Mouse (Mus musculus) mature B cell (primary cell): Measurements from ENCODE around the gene Trim3.

Source experiments
- in situ Hi-C: fragments of 300-500 bp; cut with MboI; formaldehyde crosslinking; loops from 2 replicates; pipeline ENCODE4 v1.14.3; 2019

Gene Trim3

GRCm38 (mm10) chr7:105611767-105612166, 21.6 kb downstream of the Trim3 start:
- in situ Hi-C loops = no loop called here

- in situ Hi-C loops = no loop called here
Measured at GRCm38 (mm10) chr7:105608467-105608866, 24.9 kb downstream of the Trim3 start.

GRCm38 (mm10) chr7:105602860-105603623, 30.3 kb downstream of the Trim3 start:
- in situ Hi-C loops = no loop called here

GRCm38 (mm10) chr7:105590097-105590496, 43.3 kb downstream of the Trim3 start:
- in situ Hi-C loops = no loop called here

DNA sequence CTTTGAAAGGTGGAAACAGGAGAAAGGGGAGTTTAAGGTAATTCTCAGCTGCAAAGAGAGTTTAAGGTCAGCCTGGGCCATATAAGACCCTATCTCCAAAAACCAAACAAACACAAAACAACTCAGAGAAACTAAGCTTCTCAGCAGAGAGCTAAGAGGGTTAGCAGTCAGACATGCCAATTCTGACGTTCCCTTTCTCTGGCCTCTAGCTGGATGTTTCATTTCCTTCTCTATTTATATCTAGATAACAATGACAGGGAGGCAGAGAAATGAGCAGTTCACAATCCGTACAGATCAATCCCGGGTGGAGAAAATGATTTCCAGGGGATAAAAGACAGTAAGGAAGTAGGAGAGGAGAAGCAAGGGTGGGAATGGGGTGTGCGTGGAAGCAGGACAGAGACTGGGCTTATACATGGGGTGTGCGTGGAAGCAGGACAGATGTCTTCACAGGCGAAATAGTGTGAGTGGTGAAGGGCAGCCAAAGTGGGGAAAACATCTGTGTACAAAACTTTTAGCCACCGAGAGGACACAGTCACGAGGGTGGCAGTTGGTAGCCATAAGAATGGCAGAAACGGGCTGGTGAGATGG, 45.0 kb downstream of the Trim3 start:
- in situ Hi-C loops = no loop called here

DNA sequence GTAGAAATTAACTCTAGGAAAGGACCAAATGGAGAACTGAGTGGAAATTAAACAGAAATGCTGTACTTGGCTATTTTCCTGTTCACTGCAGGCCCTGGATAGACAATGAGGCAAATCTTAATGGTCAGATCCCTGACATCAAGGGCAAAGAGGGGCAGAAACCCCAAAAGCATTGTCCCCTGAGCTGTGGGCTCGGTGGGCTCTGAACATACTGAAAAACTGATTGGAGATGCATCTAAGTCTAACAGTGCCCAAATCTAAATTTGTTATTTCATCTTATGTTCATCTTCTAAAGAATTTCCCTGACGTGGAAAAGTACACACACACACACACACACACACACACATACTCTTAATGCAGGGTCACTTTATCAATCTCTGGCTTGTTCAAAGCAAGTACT, 51.4 kb downstream of the Trim3 start:
- in situ Hi-C loops = no loop called here

DNA sequence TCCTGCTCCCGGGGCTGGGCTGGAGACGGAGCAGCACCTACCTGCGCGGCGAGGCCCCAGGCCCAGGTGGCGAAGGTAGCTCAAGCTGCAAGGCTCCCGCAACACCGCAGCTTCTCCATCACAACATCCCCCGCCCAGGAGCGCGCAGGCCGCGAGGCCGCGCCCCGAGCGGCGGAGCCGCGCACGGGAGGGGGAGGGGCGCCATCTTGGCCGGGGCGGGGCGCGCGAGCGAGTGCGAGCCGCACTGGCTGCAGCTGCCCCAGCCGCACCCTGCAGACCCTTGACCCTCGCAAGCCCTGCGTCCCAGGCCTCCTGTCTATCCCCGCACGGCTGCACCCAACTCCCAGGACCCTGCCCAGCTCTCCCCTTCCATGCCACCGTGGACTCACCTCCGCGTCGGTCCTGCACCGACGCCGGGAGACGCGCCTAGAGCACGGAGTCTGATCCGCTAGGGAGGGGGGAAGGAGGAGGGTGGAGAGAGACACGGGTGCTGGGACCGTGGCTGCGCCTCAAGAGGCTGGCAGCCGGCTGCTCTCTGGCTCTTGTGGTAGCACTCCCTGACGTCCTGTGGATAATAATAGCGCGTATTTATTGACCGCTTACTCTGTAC, 52.2 kb downstream of the Trim3 start, which contains the start of gene Apbb1:
Gene Apbb1, minus strand, starts transcription at position 560 of the 610 bp plus-strand sequence.
- in situ Hi-C loops = no loop called here

DNA sequence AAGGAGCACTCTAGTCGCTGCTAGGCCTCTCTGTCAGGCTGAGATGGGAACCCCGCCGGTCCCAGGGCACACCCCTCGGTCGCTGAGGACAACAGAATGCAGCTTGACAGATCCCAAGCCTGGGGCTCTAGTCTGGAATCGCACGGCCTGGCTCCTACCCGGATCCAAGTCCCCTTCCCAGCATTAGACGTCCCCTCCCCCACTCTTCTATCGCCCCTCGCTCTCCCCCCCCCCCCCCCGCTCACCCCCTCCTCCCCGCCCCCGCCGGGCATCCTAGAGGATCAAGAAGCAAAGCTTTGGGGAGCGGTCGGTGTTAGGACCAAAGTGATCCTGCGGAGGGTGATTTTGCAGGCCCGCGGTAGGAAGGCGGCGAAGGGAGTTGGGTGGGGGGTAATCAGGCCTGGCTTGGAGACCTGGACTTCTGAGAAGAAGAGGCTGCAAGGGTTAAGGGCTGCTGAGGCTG, 52.7 kb downstream of the Trim3 start:
- in situ Hi-C loops = no loop called here

GRCm38 (mm10) chr7:105578481-105578880, 54.9 kb downstream of the Trim3 start:
- in situ Hi-C loops = no loop called here

DNA sequence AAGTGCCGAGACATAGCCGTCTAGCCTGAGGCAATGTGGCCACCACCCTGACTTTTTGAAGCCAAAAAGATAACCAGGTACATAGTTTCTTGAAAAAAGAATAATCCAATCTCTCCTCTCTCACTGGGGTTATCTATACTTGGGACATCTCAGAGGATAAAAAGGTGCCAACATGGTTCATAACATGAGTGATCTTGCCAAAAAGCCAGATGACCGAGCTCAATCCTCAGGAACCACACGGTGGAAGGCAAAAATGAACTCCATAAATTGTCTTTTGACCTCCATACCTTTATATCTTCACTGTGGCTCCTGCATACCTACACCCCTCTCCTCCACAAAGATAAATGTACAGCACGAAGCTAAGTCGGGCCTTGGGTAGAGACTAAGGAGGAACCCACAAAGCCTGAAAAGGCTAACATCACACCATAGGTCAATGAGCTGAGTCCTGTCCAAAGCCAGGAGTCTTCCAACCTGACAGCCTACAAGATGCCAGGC, 55.9 kb downstream of the Trim3 start:
- in situ Hi-C loops = no loop called here

GRCm38 (mm10) chr7:105576166-105576748, 57.1 kb downstream of the Trim3 start:
- in situ Hi-C loops = no loop called here

DNA sequence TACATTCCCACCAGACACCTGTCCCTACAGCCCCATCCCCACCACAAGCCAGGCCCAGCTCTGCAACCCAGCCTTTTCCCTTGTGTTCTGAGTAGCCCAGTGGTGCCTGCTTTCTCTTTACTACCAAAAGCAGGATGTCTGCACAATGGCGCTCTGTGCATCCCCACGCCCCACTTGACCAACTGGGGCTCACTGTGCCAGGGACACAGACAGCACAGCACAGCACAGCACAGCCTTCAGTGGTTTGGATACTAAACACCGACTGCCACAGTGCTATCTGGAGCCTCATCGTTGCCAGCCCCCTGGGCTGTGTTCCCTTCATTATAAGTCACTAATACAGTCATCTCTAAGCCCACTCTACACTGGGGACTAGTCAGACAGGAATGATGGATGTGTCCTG, 58.8 kb downstream of the Trim3 start:
- in situ Hi-C loops = no loop called here

DNA sequence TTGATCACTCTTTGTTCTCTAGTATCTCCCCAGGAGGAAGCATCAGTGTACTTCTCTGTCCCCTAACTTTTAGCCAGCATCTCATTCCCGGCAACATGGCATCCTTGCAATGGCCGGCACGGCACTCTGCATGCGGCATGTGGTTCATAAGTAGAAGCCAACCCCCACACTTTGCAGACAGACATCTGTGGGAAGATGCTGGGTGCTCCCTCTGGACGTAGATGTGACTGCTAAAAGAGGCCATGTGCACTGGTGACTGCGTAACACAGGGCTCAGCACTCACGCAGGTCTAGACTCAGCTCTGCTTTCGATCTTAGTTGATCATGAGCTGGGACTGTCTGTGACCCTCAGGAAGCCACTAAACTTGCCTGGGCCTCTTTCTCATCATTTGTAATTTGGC, 60.4 kb downstream of the Trim3 start:
- in situ Hi-C loops = no loop called here

GRCm38 (mm10) chr7:105570756-105571155, 62.6 kb downstream of the Trim3 start:
- in situ Hi-C loops = no loop called here

DNA sequence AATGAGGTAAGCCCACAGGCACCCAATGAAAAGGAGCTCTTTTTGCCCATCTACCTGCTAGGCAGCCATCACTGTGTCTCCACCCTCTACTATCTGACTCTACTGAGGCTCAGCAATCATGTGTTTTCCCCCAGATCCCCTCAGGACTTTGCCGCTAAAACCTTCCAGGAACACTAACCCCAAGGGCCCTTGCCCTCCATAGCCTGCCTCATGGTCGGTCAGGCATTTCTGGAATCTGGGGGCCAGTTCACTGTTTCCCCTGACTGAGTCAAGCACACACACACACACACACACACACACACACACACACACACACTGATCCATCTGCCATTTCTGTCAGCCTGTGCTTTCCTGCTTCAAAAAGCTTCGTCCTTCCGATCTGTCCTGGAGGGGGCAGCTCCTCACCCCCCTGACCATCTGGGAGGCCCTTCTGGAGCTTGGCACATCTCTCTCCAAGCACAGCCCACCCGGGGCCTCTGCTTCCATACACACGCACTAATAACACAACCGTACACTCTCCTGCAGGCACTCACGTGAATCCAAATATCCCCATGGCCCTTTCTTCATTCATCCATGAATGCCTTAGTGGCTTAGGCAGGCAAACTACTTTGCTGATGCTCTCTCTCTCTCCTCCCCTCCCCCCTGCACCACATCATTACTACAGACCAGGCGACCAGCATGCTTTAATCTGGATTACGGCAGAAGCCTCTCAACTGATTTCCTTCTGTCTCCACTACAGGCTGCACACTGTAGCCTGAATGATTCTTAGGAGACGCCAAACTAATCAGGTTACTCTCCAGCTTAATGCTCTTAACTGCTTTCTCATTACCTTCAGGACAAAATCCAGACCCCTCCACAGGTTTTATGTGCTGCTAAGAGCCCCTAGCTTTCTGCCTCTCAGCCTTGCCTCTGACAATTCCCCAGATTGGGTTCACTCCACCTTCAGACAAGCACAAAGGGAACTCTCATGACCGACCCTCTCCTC, 63.6 kb downstream of the Trim3 start:
- in situ Hi-C loops = no loop called here

DNA sequence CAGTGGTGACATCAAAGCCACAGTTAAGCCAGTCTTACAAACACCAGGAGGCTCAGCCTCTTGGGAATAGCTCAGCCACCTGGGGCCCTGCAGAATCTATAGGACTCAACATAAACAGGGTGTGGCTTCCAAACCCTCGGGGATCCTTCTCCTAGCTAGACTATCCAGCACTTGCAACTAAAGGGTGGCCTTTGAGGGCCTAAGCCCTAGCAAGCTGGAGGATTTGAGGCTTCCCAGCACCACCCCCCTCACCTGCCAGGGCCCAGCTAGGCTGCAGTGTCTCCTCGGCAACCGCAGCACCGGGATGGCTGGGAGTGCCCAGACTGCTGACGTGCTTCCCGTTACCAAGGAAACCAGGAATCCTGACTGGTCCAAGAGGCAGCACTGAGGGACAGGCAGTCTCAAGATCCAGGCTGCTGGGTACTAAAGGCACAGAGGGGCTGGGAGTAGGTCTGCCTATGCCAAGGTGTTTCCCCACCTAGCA, 64.3 kb downstream of the Trim3 start:
- in situ Hi-C loops = no loop called here

DNA sequence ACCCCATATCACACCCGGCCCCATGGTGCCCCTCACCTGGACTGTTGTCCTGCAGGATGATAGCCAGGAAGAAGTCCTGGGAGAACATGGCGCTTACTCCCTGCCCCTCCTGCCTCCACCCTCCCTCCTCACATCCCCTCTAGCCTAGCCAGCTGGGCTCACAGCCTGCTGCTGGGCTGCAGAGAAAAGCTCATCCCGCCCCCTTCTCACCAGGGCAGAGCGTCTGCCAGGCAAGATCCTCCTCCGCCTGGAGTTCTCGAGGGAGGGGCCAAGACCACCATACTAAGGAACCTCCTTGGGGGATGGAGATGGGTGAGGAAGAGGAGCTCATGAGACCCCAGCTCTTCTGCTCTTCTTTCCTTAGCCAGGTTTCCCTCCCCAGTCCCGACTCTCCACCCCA, 64.8 kb downstream of the Trim3 start:
- in situ Hi-C loops = no loop called here

DNA sequence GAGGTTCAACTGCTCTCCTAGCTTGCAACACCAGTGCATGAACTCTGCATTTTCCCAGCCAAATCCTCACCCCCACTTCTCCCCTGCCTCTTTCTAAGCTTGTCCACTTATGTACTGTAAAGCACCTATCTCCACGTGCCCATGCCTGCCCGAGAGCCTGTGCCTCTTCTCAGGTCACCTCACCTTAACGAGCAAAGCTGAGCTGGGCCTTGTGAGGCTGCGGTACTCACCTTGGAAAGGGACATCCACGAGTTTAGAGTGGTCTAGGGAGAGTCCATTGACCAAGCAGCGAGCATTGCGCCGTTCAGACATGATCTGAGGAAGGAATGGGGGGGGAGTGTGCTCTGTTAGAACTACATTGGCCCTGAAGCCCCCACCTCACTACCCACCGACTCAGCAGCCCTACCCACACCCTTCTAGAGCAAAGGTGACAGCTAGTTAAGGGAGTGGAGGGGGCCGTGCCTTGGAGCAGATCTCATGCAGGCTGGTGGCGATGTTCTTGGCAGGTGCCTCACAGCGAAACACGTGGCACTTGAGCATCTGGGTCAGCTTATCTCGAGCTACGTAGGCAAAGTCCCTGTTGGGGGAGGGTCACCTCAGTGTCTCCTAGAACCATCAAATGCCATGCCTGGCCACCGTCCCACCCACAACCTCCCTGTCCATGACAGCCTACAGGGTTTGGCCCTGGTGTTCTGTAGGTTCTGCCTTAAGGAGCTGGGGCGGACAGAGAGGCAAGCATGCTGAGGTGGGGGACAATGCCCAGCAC, 68.1 kb downstream of the Trim3 start:
- in situ Hi-C loops = no loop called here

GRCm38 (mm10) chr7:105563367-105563766, 70.0 kb downstream of the Trim3 start:
- in situ Hi-C loops = no loop called here

GRCm38 (mm10) chr7:105562317-105562716, 71.1 kb downstream of the Trim3 start:
- in situ Hi-C loops = no loop called here
